Mouse (Mus musculus): ENCODE measurements around the gene Tmem88b.
"Not testable (repeated sequence)": the region's sequence is repeated elsewhere in the genome, so short reads cannot be mapped to it uniquely, and the experiment has no call there.

Tmem88b gene

GRCm38 (mm10) chr4:155760613-155761355 is 24.9 kb downstream of the Tmem88b start, which contains the start of gene Atad3a:
Gene Atad3a (minus strand): TSS chr4:155761093.
- DNase-seq (ENCODE audit: low spot score in 2 of 2), result peak; percentile 96 to 99

GRCm38 (mm10) chr4:155759862-155760612 is 25.6 kb downstream of the Tmem88b start:
- peak in 1 of 2 experiments; percentile 47 for DNase-seq (ENCODE audit: low spot score in 2 of 2)

- no peak for DNase-seq (ENCODE audit: low spot score in 2 of 2)
Observed at GRCm38 (mm10) chr4:155757011-155757410, 28.7 kb downstream of the Tmem88b start.

GRCm38 (mm10) chr4:155746575-155747490 is 38.8 kb downstream of the Tmem88b start:
- no peak for DNase-seq (ENCODE audit: low spot score in 2 of 2)

- DNase-seq (ENCODE audit: low spot score in 2 of 2), result no peak
Observed at GRCm38 (mm10) chr4:155746036-155746548, 39.6 kb downstream of the Tmem88b start.

GRCm38 (mm10) chr4:155745136-155745535 is 40.5 kb downstream of the Tmem88b start:
- DNase-seq (ENCODE audit: low spot score in 2 of 2), result no peak

- DNase-seq (ENCODE audit: low spot score in 2 of 2), result no peak
Observed at GRCm38 (mm10) chr4:155744474-155744873, 41.2 kb downstream of the Tmem88b start.

GRCm38 (mm10) chr4:155742684-155743083 is 43.0 kb downstream of the Tmem88b start:
- no peak for DNase-seq (ENCODE audit: low spot score in 2 of 2)

GRCm38 (mm10) chr4:155740681-155741080 is 45.0 kb downstream of the Tmem88b start:
- not testable (repeated sequence) for DNase-seq (ENCODE audit: low spot score in 2 of 2)

- DNase-seq (ENCODE audit: low spot score in 2 of 2), result no peak
Observed at GRCm38 (mm10) chr4:155739741-155740636, 45.7 kb downstream of the Tmem88b start.

GRCm38 (mm10) chr4:155739152-155739551 is 46.5 kb downstream of the Tmem88b start:
- DNase-seq (ENCODE audit: low spot score in 2 of 2), result no peak

- no peak for DNase-seq (ENCODE audit: low spot score in 2 of 2)
Observed at GRCm38 (mm10) chr4:155738262-155738661, 47.4 kb downstream of the Tmem88b start.

GRCm38 (mm10) chr4:155736421-155736820 is 49.3 kb downstream of the Tmem88b start:
- DNase-seq (ENCODE audit: low spot score in 2 of 2), result no peak

GRCm38 (mm10) chr4:155735788-155736187 is 49.9 kb downstream of the Tmem88b start:
- DNase-seq (ENCODE audit: low spot score in 2 of 2), result no peak

- peak; percentile 28 to 73 for DNase-seq (ENCODE audit: low spot score in 2 of 2)
Observed at GRCm38 (mm10) chr4:155734951-155735702, 50.5 kb downstream of the Tmem88b start.

GRCm38 (mm10) chr4:155734350-155734941 is 51.2 kb downstream of the Tmem88b start, which contains the start of gene Tmem240:
Gene Tmem240 (plus strand): TSS chr4:155734800.
- DNase-seq (ENCODE audit: low spot score in 2 of 2), result peak; percentile 68 to 81

GRCm38 (mm10) chr4:155733267-155733666 is 52.4 kb downstream of the Tmem88b start:
- DNase-seq (ENCODE audit: low spot score in 2 of 2), result no peak

Measured in spleen, postnatal 4 days (tissue).